Mouse (Mus musculus): ENCODE data around the gene Etl4. TPM values are rescaled to one million over a fixed set of nuclear protein-coding genes. Genes with fewer than 3 reads are reported as not detected.

The Etl4 gene
- polyA plus RNA-seq, 1 experiment from 2014 or later, result 38.0 TPM

GRCm38 (mm10) chr2:20435530-20435929, 526.0 kb downstream of the Etl4 start:
- Histone ChIP-seq H3K9me3 (replicated peaks; ENCODE audit: low read length) (no peaks in the 10 kb centered on the region), H3K4me1 (replicated peaks; ENCODE audit: insufficient read depth, low read length) (no peaks in the 10 kb centered on the region), H3K27ac (no peak overlapping the region), H3K36me3 (ENCODE audit: insufficient read depth, low read length) (no peaks in the 10 kb centered on the region), H3K4me2 (ENCODE audit: low read length) (no peak overlapping the region), H3K9ac (ENCODE audit: low read depth, low read length) (no peak overlapping the region), H3K4me3 (replicated peaks; ENCODE audit: low read depth, low read length) (no peak overlapping the region), H3K27me3 (ENCODE audit: insufficient read depth, low read length) (no peaks in the 10 kb centered on the region)
- no peak for DNase-seq (ENCODE audit: low spot score)
- WGBS, result 84% methylated on average over 4 of the region's 4 CpGs
- ATAC-seq (replicated peaks; ENCODE audit: low FRiP score, low read depth), result no peak
- no peak for TF ChIP-seq CTCF (IDR thresholded peaks at IDR 0.05; ENCODE audit: low read depth)

- no peaks in the 10 kb centered on the region for H3K27me3 ChIP-seq (ENCODE audit: insufficient read depth, low read length)
- H3K9me3 ChIP-seq (replicated peaks; ENCODE audit: low read length), result no peaks in the 10 kb centered on the region
- H3K4me1 ChIP-seq (replicated peaks; ENCODE audit: insufficient read depth, low read length), result 0 out of 2 replicates have a peak, but pooled peaks cover 5% of the 10 kb centered on the region
- no peak for DNase-seq (ENCODE audit: low spot score)
- 72% methylated on average over 2 of the region's 2 CpGs for WGBS
- H3K27ac ChIP-seq, result no peak overlapping the region
- no peak overlapping the region for H3K4me3 ChIP-seq (replicated peaks; ENCODE audit: low read depth, low read length)
- no peak overlapping the region for H3K9ac ChIP-seq (ENCODE audit: low read depth, low read length)
- ATAC-seq (replicated peaks; ENCODE audit: low FRiP score, low read depth), result no peak
- no peak for TF ChIP-seq CTCF (IDR thresholded peaks at IDR 0.05; ENCODE audit: low read depth)
- no peaks in the 10 kb centered on the region for H3K36me3 ChIP-seq (ENCODE audit: insufficient read depth, low read length)
- no peak overlapping the region for H3K4me2 ChIP-seq (ENCODE audit: low read length)
Measured at GRCm38 (mm10) chr2:20442731-20443130, 533.2 kb downstream of the Etl4 start.

GRCm38 (mm10) chr2:20443671-20444440, 534.3 kb downstream of the Etl4 start:
- no peak for TF ChIP-seq CTCF (IDR thresholded peaks at IDR 0.05; ENCODE audit: low read depth)
- 24% methylated on average over 10 of the region's 10 CpGs for WGBS
- H3K27me3 ChIP-seq (ENCODE audit: insufficient read depth, low read length), result no peaks in the 10 kb centered on the region
- no peaks in the 10 kb centered on the region for H3K36me3 ChIP-seq (ENCODE audit: insufficient read depth, low read length)
- no peak overlapping the region for H3K9ac ChIP-seq (ENCODE audit: low read depth, low read length)
- 0 out of 2 replicates have a peak, but pooled peaks cover 5% of the 10 kb centered on the region for H3K4me1 ChIP-seq (replicated peaks; ENCODE audit: insufficient read depth, low read length)
- DNase-seq (ENCODE audit: low spot score), result peak; percentile 93
- peak overlapping the region; percentile 83 for H3K27ac ChIP-seq
- H3K9me3 ChIP-seq (replicated peaks; ENCODE audit: low read length), result no peaks in the 10 kb centered on the region
- H3K4me3 ChIP-seq (replicated peaks; ENCODE audit: low read depth, low read length), result no peak overlapping the region
- ATAC-seq (replicated peaks; ENCODE audit: low FRiP score, low read depth), result peak; percentile 72
- no peak overlapping the region for H3K4me2 ChIP-seq (ENCODE audit: low read length)

- TF ChIP-seq CTCF (IDR thresholded peaks at IDR 0.05; ENCODE audit: low read depth), result no peak
- Histone ChIP-seq H3K4me3 (replicated peaks; ENCODE audit: low read depth, low read length) (no peak overlapping the region), H3K27me3 (ENCODE audit: insufficient read depth, low read length) (no peaks in the 10 kb centered on the region), H3K9me3 (replicated peaks; ENCODE audit: low read length) (no peaks in the 10 kb centered on the region), H3K4me1 (replicated peaks; ENCODE audit: insufficient read depth, low read length) (0 out of 2 replicates have a peak, but pooled peaks cover 5% of the 10 kb centered on the region), H3K9ac (ENCODE audit: low read depth, low read length) (no peak overlapping the region), H3K27ac (peak overlapping the region; percentile 85), H3K4me2 (ENCODE audit: low read length) (peak overlapping the region; percentile 16; the same call in 1 of the 2 replicates), H3K36me3 (ENCODE audit: insufficient read depth, low read length) (no peaks in the 10 kb centered on the region)
- 0 out of 2 replicates have a peak, but pooled peaks have one; percentile 26 for ATAC-seq (replicated peaks; ENCODE audit: low FRiP score, low read depth)
- peak; percentile 57 for DNase-seq (ENCODE audit: low spot score)
- WGBS, result 22% methylated on average over 17 of the region's 17 CpGs
Measured at GRCm38 (mm10) chr2:20445156-20446155, 535.9 kb downstream of the Etl4 start.

GRCm38 (mm10) chr2:20446180-20446579, 536.6 kb downstream of the Etl4 start:
- H3K4me1 ChIP-seq (replicated peaks; ENCODE audit: insufficient read depth, low read length), result 0 out of 2 replicates have a peak, but pooled peaks cover 5% of the 10 kb centered on the region
- DNase-seq (ENCODE audit: low spot score), result peak; percentile 83
- H3K36me3 ChIP-seq (ENCODE audit: insufficient read depth, low read length), result no peaks in the 10 kb centered on the region
- H3K4me3 ChIP-seq (replicated peaks; ENCODE audit: low read depth, low read length), result no peak overlapping the region
- 54% methylated on average over 4 of the region's 4 CpGs for WGBS
- H3K9ac ChIP-seq (ENCODE audit: low read depth, low read length), result no peak overlapping the region
- no peaks in the 10 kb centered on the region for H3K9me3 ChIP-seq (replicated peaks; ENCODE audit: low read length)
- no peak for ATAC-seq (replicated peaks; ENCODE audit: low FRiP score, low read depth)
- peak overlapping the region; percentile 85 for H3K27ac ChIP-seq
- TF ChIP-seq CTCF (IDR thresholded peaks at IDR 0.05; ENCODE audit: low read depth), result peak; percentile 60
- H3K27me3 ChIP-seq (ENCODE audit: insufficient read depth, low read length), result no peaks in the 10 kb centered on the region
- no peak overlapping the region for H3K4me2 ChIP-seq (ENCODE audit: low read length)

DNA sequence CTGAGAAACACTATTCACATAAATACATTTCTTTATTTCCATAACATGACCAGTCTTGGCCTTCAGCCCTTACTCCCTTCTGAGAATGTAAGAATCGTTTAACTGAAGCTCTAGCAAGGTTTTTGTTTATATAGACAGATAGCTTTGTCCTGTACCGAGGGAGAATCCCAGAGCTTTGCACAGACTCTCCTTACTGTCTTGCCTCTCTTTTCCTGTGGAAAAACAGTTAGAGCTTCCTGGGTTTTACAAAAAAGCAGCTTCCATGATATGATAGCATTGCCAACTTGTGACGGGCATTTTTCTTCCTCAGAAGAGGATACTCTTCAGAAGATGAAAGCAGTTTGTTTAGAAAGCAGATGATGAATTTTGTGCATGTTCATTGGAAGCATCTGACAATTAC, 541.4 kb downstream of the Etl4 start:
- no peak overlapping the region for H3K9ac ChIP-seq (ENCODE audit: low read depth, low read length)
- DNase-seq (ENCODE audit: low spot score) (no peak), ATAC-seq (replicated peaks; ENCODE audit: low FRiP score, low read depth) (no peak)
- no peak overlapping the region for H3K4me2 ChIP-seq (ENCODE audit: low read length)
- no peaks in the 10 kb centered on the region for H3K9me3 ChIP-seq (replicated peaks; ENCODE audit: low read length)
- TF ChIP-seq CTCF (IDR thresholded peaks at IDR 0.05; ENCODE audit: low read depth), result no peak
- no peaks in the 10 kb centered on the region for H3K27me3 ChIP-seq (ENCODE audit: insufficient read depth, low read length)
- H3K36me3 ChIP-seq (ENCODE audit: insufficient read depth, low read length), result no peaks in the 10 kb centered on the region
- H3K4me1 ChIP-seq (replicated peaks; ENCODE audit: insufficient read depth, low read length), result no peaks in the 10 kb centered on the region
- H3K4me3 ChIP-seq (replicated peaks; ENCODE audit: low read depth, low read length), result no peak overlapping the region
- H3K27ac ChIP-seq, result peak overlapping the region; percentile 33; the same call in 1 of the 2 replicates
- WGBS, result 34% methylated on average over 3 of the region's 3 CpGs
